Mouse (Mus musculus) hindbrain, embryonic 11.5 days (tissue): ENCODE results near the gene Olfr159. TPM values are rescaled to one million over a fixed set of nuclear protein-coding genes. Genes with fewer than 3 reads are reported as not detected.

Experiments
- ATAC-seq: fragments of 200-750 bp; cut with Nextera tagmentation; 2 replicates; pipeline ENCODE4 v1.8.0; 2017; ENCODE audit warnings: mild to moderate bottlenecking, moderate TSS enrichment, moderate library complexity; ENCODE audit not compliant: low FRiP score
- DNase-seq: peaks from one replicate; pipeline ENCODE4 v3.0.0-alpha.2; 2015; ENCODE audit warnings: low spot score
- H3K27ac ChIP-seq: fragments of 300-500 bp; sonication (generic); 2 replicates; pipeline ENCODE4 v1.5.1; 2014; ENCODE audit warnings: mild to moderate bottlenecking, low read depth, low read length
- H3K27me3 ChIP-seq: fragments of 300-500 bp; sonication (generic); 2 replicates; pipeline ENCODE4 v1.6.1; 2014; ENCODE audit warnings: mild to moderate bottlenecking, low read length, moderate library complexity, mixed read lengths; ENCODE audit not compliant: control insufficient read depth, insufficient read depth
- H3K36me3 ChIP-seq: fragments of 300-500 bp; sonication (generic); 2 replicates; pipeline ENCODE4 v1.6.1; 2014; ENCODE audit warnings: mild to moderate bottlenecking, low read length, moderate library complexity, mixed read lengths; ENCODE audit not compliant: control insufficient read depth, insufficient read depth
- H3K4me1 ChIP-seq: fragments of 300-500 bp; sonication (generic); replicated peaks from 2 replicates; pipeline ENCODE4 v1.6.1; 2014; ENCODE audit warnings: low read length, mixed read lengths; ENCODE audit not compliant: control insufficient read depth, insufficient read depth
- H3K4me2 ChIP-seq: fragments of 300-500 bp; sonication (generic); replicated peaks from 2 replicates; pipeline ENCODE4 v1.6.1; 2014; ENCODE audit warnings: mild to moderate bottlenecking, low read depth, low read length
- H3K4me3 ChIP-seq: fragments of 300-500 bp; sonication (generic); 2 replicates; pipeline ENCODE4 v1.5.1; 2014; ENCODE audit warnings: low read depth, low read length
- H3K9ac ChIP-seq: fragments of 300-500 bp; sonication (generic); 2 replicates; pipeline ENCODE4 v1.6.1; 2014; ENCODE audit warnings: low read depth, low read length
- H3K9me3 ChIP-seq: fragments of 300-500 bp; sonication (generic); 2 replicates; pipeline ENCODE4 v1.6.1; 2016; ENCODE audit warnings: low read length; ENCODE audit not compliant: control insufficient read depth
- WGBS: fragments of 180-500 bp; shearing (Covaris S2); extraction: QIAGEN DNeasy Blood & Tissue Kit; methylation state at CpG from one replicate; pipeline ENCODE4 v1.1.7; 2014; 5-methylcytosine and 5-hydroxymethylcytosine counted together
- polyA plus RNA-seq: library from polyadenylated mRNA; unstranded; fragments of >200 nt; fragmentation: Nextera tagmentation; extraction: Ambion mirVana; gene quantifications from 2 replicates; pipeline ENCODE4 v1.2.1, GENCODE M21; 2014

The Olfr159 gene
- polyA plus RNA-seq, 1 experiment from 2014 or later = not detected

DNA sequence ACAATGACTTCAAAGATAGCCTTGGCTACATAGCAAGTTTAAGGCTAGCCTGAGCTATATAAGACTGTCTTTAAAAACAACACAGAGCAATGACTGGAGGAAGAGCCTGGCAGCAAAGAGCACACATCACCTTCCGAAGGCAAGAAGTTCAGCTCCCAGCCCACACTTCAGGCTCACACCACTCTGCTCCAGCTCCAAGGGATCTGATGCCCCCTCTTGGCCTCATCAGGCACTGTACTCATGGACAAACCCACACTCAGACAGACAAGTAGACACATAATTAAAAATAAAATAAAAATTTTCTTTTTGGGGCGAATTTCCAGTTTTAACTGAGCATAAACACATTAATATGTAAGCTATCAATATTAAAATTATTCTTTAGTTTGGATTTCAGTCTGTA lies 9.5 kb downstream of the Olfr159 start:
- Histone ChIP-seq H3K4me1 (no peaks in the 10 kb centered on the region), H3K27me3 (no peaks in the 10 kb centered on the region), H3K36me3 (no peaks in the 10 kb centered on the region), H3K4me3 (no peak overlapping the region), H3K9ac (no peak overlapping the region), H3K9me3 (no peaks in the 10 kb centered on the region), H3K4me2 (no peak overlapping the region), H3K27ac (no peak overlapping the region)
- 82% methylated on average over 2 of the region's 2 CpGs for WGBS
- ATAC-seq (no peak), DNase-seq (no peak)

- 77% methylated on average over 10 of the region's 10 CpGs for WGBS
- DNase-seq = peak; percentile 53
- Histone ChIP-seq H3K27ac (no peak overlapping the region), H3K9ac (no peak overlapping the region), H3K9me3 (no peaks in the 10 kb centered on the region), H3K4me2 (no peak overlapping the region), H3K36me3 (no peaks in the 10 kb centered on the region), H3K27me3 (no peaks in the 10 kb centered on the region), H3K4me1 (no peaks in the 10 kb centered on the region), H3K4me3 (no peak overlapping the region)
- no peak for ATAC-seq
Observed at GRCm38 (mm10) chr4:43760460-43760859, 10.3 kb downstream of the Olfr159 start.

DNA sequence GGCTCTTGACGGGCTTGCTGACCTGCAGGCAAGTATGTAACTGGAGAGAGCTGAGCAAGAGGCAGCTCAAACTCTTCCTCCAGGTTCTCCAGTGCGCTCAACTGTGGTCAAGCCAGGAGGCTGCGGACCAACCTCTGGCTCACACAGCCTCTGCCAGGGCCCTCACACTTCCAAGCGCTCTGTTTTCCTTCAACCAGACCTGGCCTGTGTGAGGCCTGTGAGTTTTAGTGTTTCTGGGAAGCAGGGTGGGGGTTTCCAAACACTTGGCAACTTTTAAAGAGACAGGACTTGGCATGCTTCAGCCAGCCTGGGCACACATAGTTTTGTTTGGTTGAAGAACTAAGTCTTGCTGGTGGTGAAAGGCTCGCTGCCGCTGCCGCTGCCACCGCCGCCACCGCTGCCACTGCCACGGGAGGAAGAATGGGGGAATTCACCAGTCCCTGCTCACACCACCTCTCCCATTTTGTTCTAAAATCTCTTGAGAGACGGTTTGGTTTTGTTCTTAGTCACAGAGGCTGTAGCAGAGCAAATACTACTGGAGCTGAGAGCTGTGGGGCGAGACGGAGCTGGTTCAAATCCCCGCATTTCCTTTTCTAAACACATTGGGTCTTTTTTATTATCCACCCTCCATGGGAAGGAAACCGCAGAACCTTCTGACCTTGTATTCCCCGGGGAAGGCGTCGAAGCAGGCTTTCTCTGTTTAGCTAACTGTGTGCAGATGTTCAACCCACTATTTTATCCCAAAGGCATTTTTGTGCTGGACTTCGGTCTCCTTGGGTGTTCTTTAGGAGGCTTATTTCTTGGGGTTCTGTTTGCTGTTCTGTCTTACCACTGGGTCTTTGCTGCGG lies 11.0 kb downstream of the Olfr159 start:
- WGBS = 77% methylated on average over 21 of the region's 21 CpGs
- ATAC-seq = no peak
- no peak overlapping the region for H3K27ac ChIP-seq

GRCm38 (mm10) chr4:43757213-43757612 lies 13.6 kb downstream of the Olfr159 start:
- no peaks in the 10 kb centered on the region for H3K27me3 ChIP-seq
- no peak overlapping the region for H3K27ac ChIP-seq
- DNase-seq (no peak), ATAC-seq (no peak)
- WGBS = 82% methylated on average over 6 of the region's 6 CpGs
- H3K36me3 ChIP-seq = no peaks in the 10 kb centered on the region
- no peaks in the 10 kb centered on the region for H3K4me1 ChIP-seq
- no peaks in the 10 kb centered on the region for H3K9me3 ChIP-seq
- H3K4me3 ChIP-seq = no peak overlapping the region
- no peak overlapping the region for H3K4me2 ChIP-seq
- H3K9ac ChIP-seq = no peak overlapping the region

More for the DNA sequence above, 11.0 kb downstream of the Olfr159 start:
- Histone ChIP-seq H3K4me2 (no peak overlapping the region), H3K4me1 (no peaks in the 10 kb centered on the region), H3K9ac (no peak overlapping the region), H3K9me3 (no peaks in the 10 kb centered on the region), H3K27me3 (no peaks in the 10 kb centered on the region), H3K36me3 (no peaks in the 10 kb centered on the region), H3K4me3 (no peak overlapping the region)
- DNase-seq = no peak

- Histone ChIP-seq H3K27ac (no peak overlapping the region), H3K4me2 (no peak overlapping the region), H3K36me3 (no peaks in the 10 kb centered on the region), H3K9ac (no peak overlapping the region), H3K4me3 (no peak overlapping the region), H3K9me3 (no peaks in the 10 kb centered on the region), H3K27me3 (no peaks in the 10 kb centered on the region), H3K4me1 (no peaks in the 10 kb centered on the region)
- peak; percentile 61 for DNase-seq
- WGBS = 23% methylated on average over 6 of the region's 6 CpGs
- no peak for ATAC-seq
Observed at GRCm38 (mm10) chr4:43745187-43745586, 25.6 kb downstream of the Olfr159 start.

DNA sequence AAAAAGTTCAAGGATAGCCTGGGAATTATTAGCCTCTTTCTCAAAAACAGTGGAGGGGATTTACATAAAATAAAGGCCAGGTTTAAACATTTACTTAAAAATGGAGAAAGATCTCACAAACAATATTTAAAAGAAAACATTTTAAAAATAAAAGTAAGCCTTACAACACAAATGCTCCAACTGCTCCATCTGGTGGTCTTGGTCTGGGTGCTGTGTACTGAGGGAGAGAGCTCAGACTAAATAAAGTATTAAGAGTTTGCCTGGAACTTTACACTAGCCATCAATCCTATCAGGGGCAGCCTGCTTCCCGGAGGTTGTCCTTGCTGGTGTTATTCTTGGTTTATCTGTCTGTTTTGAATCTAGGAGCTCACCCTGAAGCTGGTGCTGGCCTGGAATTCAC lies 27.7 kb downstream of the Olfr159 start:
- no peak overlapping the region for H3K4me2 ChIP-seq
- no peak overlapping the region for H3K9ac ChIP-seq
- H3K9me3 ChIP-seq = no peaks in the 10 kb centered on the region
- H3K27me3 ChIP-seq = no peaks in the 10 kb centered on the region
- no peaks in the 10 kb centered on the region for H3K4me1 ChIP-seq
- ATAC-seq (no peak), DNase-seq (no peak)
- H3K27ac ChIP-seq = no peak overlapping the region
- no peak overlapping the region for H3K4me3 ChIP-seq
- 63% methylated on average over 1 of the region's 1 CpGs for WGBS
- H3K36me3 ChIP-seq = no peaks in the 10 kb centered on the region

GRCm38 (mm10) chr4:43742637-43743036 lies 28.2 kb downstream of the Olfr159 start:
- H3K4me1 ChIP-seq = no peaks in the 10 kb centered on the region
- H3K27me3 ChIP-seq = no peaks in the 10 kb centered on the region
- no peak for DNase-seq
- H3K36me3 ChIP-seq = no peaks in the 10 kb centered on the region
- no peaks in the 10 kb centered on the region for H3K9me3 ChIP-seq
- no peak overlapping the region for H3K4me2 ChIP-seq
- no peak overlapping the region for H3K4me3 ChIP-seq
- no peak overlapping the region for H3K27ac ChIP-seq
- 40% methylated on average over 4 of the region's 4 CpGs for WGBS
- no peak for ATAC-seq
- no peak overlapping the region for H3K9ac ChIP-seq

GRCm38 (mm10) chr4:43741526-43741925 lies 29.3 kb downstream of the Olfr159 start:
- ATAC-seq = no peak
- no peaks in the 10 kb centered on the region for H3K4me1 ChIP-seq
- DNase-seq = no peak
- H3K4me2 ChIP-seq = no peak overlapping the region
- H3K4me3 ChIP-seq = no peak overlapping the region
- no peaks in the 10 kb centered on the region for H3K36me3 ChIP-seq
- no peak overlapping the region for H3K27ac ChIP-seq
- no peaks in the 10 kb centered on the region for H3K27me3 ChIP-seq
- WGBS = 65% methylated on average over 5 of the region's 5 CpGs
- no peak overlapping the region for H3K9ac ChIP-seq
- H3K9me3 ChIP-seq = no peaks in the 10 kb centered on the region

DNA sequence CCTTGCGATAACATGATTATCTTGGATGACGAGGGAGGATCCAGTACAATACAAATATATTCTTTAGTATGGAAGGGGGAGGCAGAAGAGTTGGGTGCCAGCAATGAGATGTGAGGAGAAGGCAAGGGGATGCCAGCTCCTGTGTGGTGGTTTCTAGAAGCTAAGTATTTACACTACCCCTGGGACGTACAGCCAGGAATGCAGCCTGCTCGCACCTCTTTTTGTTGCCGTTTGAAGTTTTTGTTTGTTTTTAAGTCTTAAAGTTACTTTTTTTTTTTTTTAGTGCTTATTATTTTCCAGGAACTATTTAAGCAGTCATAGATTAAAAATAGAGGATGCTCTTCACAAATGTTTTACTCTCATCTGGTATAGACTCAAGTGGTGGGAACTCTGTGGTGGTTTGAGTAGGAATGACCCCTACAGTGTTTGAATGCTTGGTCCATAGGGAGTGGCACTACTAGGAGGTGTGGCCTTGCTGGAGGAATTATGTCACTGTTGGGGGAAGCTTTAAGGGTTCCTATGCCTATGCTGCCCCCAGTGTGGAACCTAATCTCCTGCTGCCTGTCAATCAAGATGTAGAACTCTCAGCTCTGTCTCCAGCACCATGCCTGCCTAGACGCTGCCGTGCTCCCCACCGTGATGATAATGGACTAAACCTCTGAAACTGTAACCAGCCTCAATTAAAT lies 31.7 kb downstream of the Olfr159 start:
- H3K4me1 ChIP-seq = no peaks in the 10 kb centered on the region
- DNase-seq (no peak), ATAC-seq (no peak)
- no peak overlapping the region for H3K27ac ChIP-seq
- no peaks in the 10 kb centered on the region for H3K36me3 ChIP-seq
- no peaks in the 10 kb centered on the region for H3K27me3 ChIP-seq
- no peak overlapping the region for H3K4me3 ChIP-seq
- H3K9ac ChIP-seq = no peak overlapping the region
- 79% methylated on average over 8 of the region's 8 CpGs for WGBS
- H3K9me3 ChIP-seq = no peaks in the 10 kb centered on the region
- no peak overlapping the region for H3K4me2 ChIP-seq
